ENCODE assay signal across 23 mouse cellular contexts in genomic region chr17:83880174-83880710, GRCm38 (mm10). TPM values are rescaled to one million over a fixed set of nuclear protein-coding genes. Genes with fewer than 3 reads are reported as not detected.
DNase-seq lines count a peak whose midpoint lies in the region; ATAC-seq lines count a peak whose summit lies in the region.
"Had no signal": no experiment of that assay in that cellular context is flagged by ENCODE, and none has a peak within 500 bp of the region (broad histone marks: within the 10 kb centered on the region; RNA-seq: fewer than 3 reads in every experiment).

No protein-coding gene starts in this region.

- no peaks in the 10 kb centered on the region for H3K4me1 ChIP-seq in midbrain, embryonic 11.5 days (ENCODE audit: control insufficient read depth, insufficient read depth, low read length)
- H3K4me1 ChIP-seq: embryonic facial prominence, embryonic 12.5 days; forebrain, embryonic 15.5 days; heart, embryonic 12.5 days; hindbrain, embryonic 10.5 days had no signal

- no peak for ATAC-seq in CD4-positive, CD25-positive, alpha-beta regulatory T cell, adult 4 months
- no peak for ATAC-seq in midbrain, embryonic 11.5 days (ENCODE audit: low FRiP score)
- ATAC-seq: activated CD4-positive, CD25-positive, alpha-beta regulatory T cell, adult 4 months; forebrain, embryonic 15.5 days; inflammation-experienced regulatory T-cells, adult 6 months; Patski had no signal

- 86% methylated on average over 9 of the region's 9 CpGs for WGBS in midbrain, embryonic 11.5 days

- no peak overlapping the region for H3K27ac ChIP-seq in midbrain, embryonic 11.5 days (ENCODE audit: low read depth, low read length)
- H3K27ac ChIP-seq: embryonic facial prominence, embryonic 12.5 days; forebrain, embryonic 15.5 days; hindbrain, embryonic 10.5 days; hindbrain, embryonic 14.5 days had no signal

- no peak overlapping the region for H3K4me3 ChIP-seq in midbrain, embryonic 11.5 days (ENCODE audit: low read depth, low read length)
- H3K4me3 ChIP-seq: embryonic facial prominence, embryonic 12.5 days; forebrain, embryonic 15.5 days; heart, embryonic 12.5 days; hindbrain, embryonic 10.5 days had no signal

- no peaks in the 10 kb centered on the region for H3K27me3 ChIP-seq in midbrain, embryonic 11.5 days (ENCODE audit: control insufficient read depth, insufficient read depth, low read length)
- H3K27me3 ChIP-seq: embryonic facial prominence, embryonic 12.5 days; forebrain, embryonic 15.5 days; heart, embryonic 12.5 days; Patski had no signal

- H3K36me3 ChIP-seq in midbrain, embryonic 11.5 days (ENCODE audit: control insufficient read depth, insufficient read depth, low read length): no peaks in the 10 kb centered on the region
- H3K36me3 ChIP-seq: embryonic facial prominence, embryonic 12.5 days; forebrain, embryonic 15.5 days; heart, embryonic 12.5 days; hindbrain, embryonic 10.5 days had no signal

- no peaks in the 10 kb centered on the region for H3K9me3 ChIP-seq in midbrain, embryonic 11.5 days (ENCODE audit: control insufficient read depth, low read length)
- H3K9me3 ChIP-seq: forebrain, embryonic 15.5 days; heart, embryonic 12.5 days had no signal

- no peak overlapping the region for H3K4me2 ChIP-seq in midbrain, embryonic 11.5 days
- H3K4me2 ChIP-seq: embryonic facial prominence, embryonic 12.5 days; forebrain, embryonic 15.5 days; heart, embryonic 12.5 days; hindbrain, embryonic 14.5 days had no signal

- peak; percentile 22 for DNase-seq in CD4-positive, CD25-positive, alpha-beta regulatory T cell, adult 2 months (ENCODE audit: low read depth, low spot score)
- DNase-seq in lung, postnatal 10 days: peak; percentile 24
- DNase-seq in lung, postnatal 14 days: no peak
- peak; percentile 36 for DNase-seq in lung, postnatal 25 days (ENCODE audit: low spot score)
- DNase-seq in naive thymus-derived CD4-positive, alpha-beta T cell, adult 2 months (ENCODE audit: low read depth): peak; percentile 46
- no peak for DNase-seq in adrenal gland, postnatal 10 days
- no peak for DNase-seq in midbrain, embryonic 11.5 days (ENCODE audit: low spot score, missing footprints)
- DNase-seq: adrenal gland, adult 2 months; adrenal gland, postnatal 36 days; cerebellum, adult 2 months; cerebellum, postnatal 10 days; gastrocnemius, postnatal 25 days had no signal

- no peak overlapping the region for H3K9ac ChIP-seq in midbrain, embryonic 11.5 days (ENCODE audit: low read length)
- H3K9ac ChIP-seq: embryonic facial prominence, embryonic 12.5 days; forebrain, embryonic 15.5 days; heart, embryonic 12.5 days; hindbrain, embryonic 14.5 days had no signal

RNA-seq across cellular contexts. Expression of gene Haao, which starts 32.5 kb away (rescaled TPM):
- polyA plus RNA-seq in CD4-positive, CD25-positive, alpha-beta regulatory T cell, adult 4 months (2017; shearing (Covaris generic)): 1 to 10 TPM; 1.1 to 5.0 TPM
- total RNA-seq in adrenal gland, postnatal 10 days (2021): 10 to 100 TPM; 12.6 to 27.1 TPM
- polyA plus RNA-seq in midbrain, embryonic 11.5 days (2014; fragmentation: Nextera tagmentation; extraction: Ambion mirVana): 0.22 TPM in 1 of 2 replicates, not detected in the other
- total RNA-seq: gastrocnemius, postnatal 25 days had no signal
- polyA plus RNA-seq: C2C12; forebrain, embryonic 11.5 days; forebrain, embryonic 15.5 days; hindbrain, embryonic 14.5 days; Patski had no signal

Comparison
In these comparisons a context has a peak if more than half of its experiments do, and no peak if none do; other contexts are left out.
1. DNase-seq: peak in CD4-positive, CD25-positive, alpha-beta regulatory T cell, adult 2 months (single experiment), lung, postnatal 10 days (single experiment), lung, postnatal 25 days (single experiment) and naive thymus-derived CD4-positive, alpha-beta T cell, adult 2 months (single experiment); none in lung, postnatal 14 days (single experiment), adrenal gland, postnatal 10 days (single experiment) and midbrain, embryonic 11.5 days (single experiment).